8 mouse cellular contexts compared by ENCODE assay signal in genomic region chr5:129000706-129001468, GRCm38 (mm10). TPM values are rescaled to one million over a fixed set of nuclear protein-coding genes. Genes with fewer than 3 reads are reported as not detected.
DNase-seq lines count a peak whose midpoint lies in the region.

No protein-coding gene starts in this region.

- peak; percentile 33 for DNase-seq in kidney, postnatal 10 days
- no peak for DNase-seq in kidney, adult 18-20 months
- DNase-seq in adipocyte (ENCODE audit: low spot score), result peak; percentile 17
- DNase-seq in heart, adult 9 months (ENCODE audit: low spot score in 2 of 2), result peak; percentile 24 to 37
- DNase-seq in spleen, postnatal 10 days (ENCODE audit: low spot score in 2 of 2), result peak; percentile 57 to 85
- no peak for DNase-seq in ovary, postnatal 36 days (ENCODE audit: low spot score)
- DNase-seq in left cerebral cortex, postnatal 14 days (ENCODE audit: low spot score in 2 of 2), result no peak
- no peak for DNase-seq in left cerebral cortex, postnatal 10 days (ENCODE audit: extremely low spot score in 1 of 2, low spot score in 2 of 2)

- intact Hi-C loops in left cerebral cortex, postnatal 14 days (cut with DNase I), result no loop called here
- intact Hi-C loops in left cerebral cortex, postnatal 10 days (cut with DNase I), result no loop called here

RNA-seq across cellular contexts. Expression of gene Stx2, which starts 7.5 kb away (rescaled TPM):
- 10 to 100 TPM; 23.4 to 23.9 TPM for total RNA-seq in left cerebral cortex, postnatal 14 days (2021)
- total RNA-seq in left cerebral cortex, postnatal 10 days (2021), result 10 to 100 TPM; 26.5 to 31.0 TPM

RNA-seq across cellular contexts. Expression of gene Ran, which starts 19.0 kb away (rescaled TPM):
- 100 to 1,000 TPM; 146 to 149 TPM for total RNA-seq in left cerebral cortex, postnatal 14 days (2021)
- total RNA-seq in left cerebral cortex, postnatal 10 days (2021), result 100 to 1,000 TPM; 157 to 172 TPM

RNA-seq across cellular contexts. Expression of gene Rimbp2, which starts 47.6 kb away (rescaled TPM):
- 100 to 1,000 TPM; 135 to 155 TPM for total RNA-seq in left cerebral cortex, postnatal 14 days (2021)
- total RNA-seq in left cerebral cortex, postnatal 10 days (2021), result 100 to 1,000 TPM; 111 to 114 TPM

Comparison
In these comparisons a context has a peak if more than half of its experiments do, and no peak if none do; other contexts are left out.
1. DNase-seq: peak in kidney, postnatal 10 days (single experiment), adipocyte (single experiment), heart, adult 9 months (2 of 2) and spleen, postnatal 10 days (2 of 2); none in kidney, adult 18-20 months (single experiment), ovary, postnatal 36 days (single experiment), left cerebral cortex, postnatal 14 days (0 of 2) and left cerebral cortex, postnatal 10 days (0 of 2).